Mouse (Mus musculus) T-helper 17 cell (primary cell): ENCODE results near the gene Tmem132d.
"Not testable (repeated sequence)": the region's sequence is repeated elsewhere in the genome, so short reads cannot be mapped to it uniquely, and the experiment has no call there.

ENCODE experiments used
- in situ Hi-C, 2 experiments: fragments of 300-600 bp; cut with MboI, MseI; formaldehyde crosslinking; loops; 1 replicate in 1 of 2; 2 replicates in 1 of 2; pipeline ENCODE4 v1.15.1; 2025; ENCODE audit warnings: high pct_unique_total_duplicates in 2 of 2

Gene Tmem132d

DNA sequence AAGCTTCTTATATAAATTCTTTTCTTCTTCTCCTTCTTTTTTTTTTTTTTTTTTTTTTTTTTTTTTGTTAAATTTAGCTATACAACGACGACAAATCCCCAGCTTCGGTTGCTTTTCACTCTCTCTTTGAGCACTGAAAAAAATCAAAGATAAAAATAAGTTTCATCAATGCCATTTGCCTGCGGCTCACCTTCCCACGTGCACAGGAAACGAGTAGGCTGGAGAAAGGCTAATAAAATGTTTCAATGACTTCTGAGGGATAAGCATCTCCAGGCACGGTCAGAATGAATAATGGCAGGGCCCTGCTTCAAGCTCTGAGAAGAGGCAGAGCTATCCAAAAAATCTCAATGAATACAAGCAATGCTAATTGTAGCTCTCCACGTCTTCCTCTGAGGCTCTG, 330.3 kb downstream of the Tmem132d start:
- in situ Hi-C loops, result no loop called here

DNA sequence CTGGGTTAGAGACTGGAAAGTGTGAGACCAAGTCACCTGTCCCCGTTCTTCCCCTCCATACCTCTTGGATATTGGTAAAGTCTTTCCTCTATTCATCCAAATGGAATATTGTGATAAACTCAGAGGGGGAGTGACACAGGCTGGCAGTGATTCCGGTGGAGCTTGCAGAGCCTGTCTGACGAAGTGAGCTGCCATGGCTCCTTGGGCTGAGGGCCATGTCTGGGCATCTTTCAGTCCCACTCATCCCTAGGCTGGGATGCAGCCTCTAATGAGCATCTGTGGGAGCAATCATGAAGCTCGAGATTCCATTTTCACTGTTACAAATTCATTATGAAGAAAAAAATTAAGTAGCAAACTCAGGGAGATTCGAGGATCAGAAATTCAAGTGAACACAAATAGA, 332.5 kb downstream of the Tmem132d start:
- in situ Hi-C loops, result no loop called here

DNA sequence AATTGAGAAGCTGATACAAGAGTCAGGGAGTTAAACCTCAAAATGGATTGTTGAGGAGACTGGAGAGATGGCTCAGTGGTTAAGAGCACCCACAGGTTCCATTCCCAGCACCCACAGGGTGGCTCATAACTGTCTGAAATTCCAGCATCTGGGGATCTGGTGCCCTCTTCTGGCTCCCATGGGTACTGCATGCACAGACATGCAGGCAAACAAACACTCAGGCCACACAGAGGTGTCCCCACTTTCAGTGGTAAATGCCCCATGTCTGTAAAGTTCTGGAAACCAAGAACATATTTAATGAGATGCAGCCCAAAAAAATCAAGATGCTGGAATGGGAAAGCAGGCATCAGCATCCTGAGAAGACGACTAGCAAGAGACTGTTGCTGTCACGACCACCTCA, 333.4 kb downstream of the Tmem132d start:
- in situ Hi-C loops, result no loop called here

DNA sequence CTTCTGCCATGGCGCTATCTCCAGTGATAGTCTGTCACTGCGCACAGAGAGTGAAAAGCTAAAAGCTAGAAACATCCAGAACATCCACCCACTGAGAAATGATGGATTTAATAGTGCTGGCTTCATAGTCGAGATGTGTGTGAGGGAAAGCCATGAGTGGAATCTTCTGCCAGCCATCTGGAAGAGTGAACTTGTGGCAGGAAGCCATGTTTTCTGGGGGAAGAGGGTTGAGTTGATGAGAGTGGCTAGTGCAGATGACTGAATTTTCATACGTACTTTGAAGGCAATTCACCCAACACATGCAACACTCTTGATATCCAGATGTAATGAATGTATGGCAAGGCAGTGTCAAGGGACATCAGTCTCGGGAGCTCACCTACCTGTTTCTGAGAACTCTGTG, 342.3 kb downstream of the Tmem132d start:
- in situ Hi-C loops, result no loop called here

DNA sequence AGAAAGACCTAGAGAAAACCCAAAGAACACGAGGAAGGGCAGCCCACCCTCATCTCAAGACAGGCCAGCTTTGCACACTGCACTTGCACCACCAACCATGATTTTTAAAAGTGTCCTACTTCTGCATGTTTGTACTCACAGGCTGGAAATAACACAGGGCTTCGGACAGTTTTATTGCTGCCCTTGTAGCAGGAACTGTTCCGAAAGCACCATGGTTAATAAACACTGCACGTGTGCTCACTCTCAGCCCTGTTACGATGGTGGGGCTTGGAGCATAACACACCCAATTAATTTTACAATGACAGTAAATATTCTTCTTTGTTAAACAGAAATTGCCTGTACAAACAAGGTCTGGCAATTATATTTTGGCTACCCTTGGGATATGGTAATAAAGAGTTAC, 357.4 kb downstream of the Tmem132d start:
- in situ Hi-C loops, result no loop called here

DNA sequence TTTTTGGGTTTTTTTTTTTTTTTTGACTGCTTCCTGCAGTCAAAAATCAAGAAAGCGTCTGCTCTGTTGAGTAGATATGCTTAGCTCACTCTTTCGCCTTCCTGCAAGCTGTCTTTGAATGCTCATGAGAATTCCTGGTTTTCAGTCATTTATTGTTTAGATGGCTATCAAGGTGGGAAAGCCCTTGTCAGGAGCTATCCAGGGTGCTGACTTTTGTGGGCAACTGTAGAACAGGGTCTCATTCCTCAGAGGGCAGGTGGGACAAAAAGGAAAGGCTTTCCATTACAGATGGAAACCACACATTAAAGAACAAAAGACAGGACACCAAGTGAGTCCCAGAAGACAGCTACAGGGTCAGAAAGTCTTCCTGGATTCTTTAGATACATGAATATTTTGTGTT, 360.3 kb downstream of the Tmem132d start:
- in situ Hi-C loops, result no loop called here

DNA sequence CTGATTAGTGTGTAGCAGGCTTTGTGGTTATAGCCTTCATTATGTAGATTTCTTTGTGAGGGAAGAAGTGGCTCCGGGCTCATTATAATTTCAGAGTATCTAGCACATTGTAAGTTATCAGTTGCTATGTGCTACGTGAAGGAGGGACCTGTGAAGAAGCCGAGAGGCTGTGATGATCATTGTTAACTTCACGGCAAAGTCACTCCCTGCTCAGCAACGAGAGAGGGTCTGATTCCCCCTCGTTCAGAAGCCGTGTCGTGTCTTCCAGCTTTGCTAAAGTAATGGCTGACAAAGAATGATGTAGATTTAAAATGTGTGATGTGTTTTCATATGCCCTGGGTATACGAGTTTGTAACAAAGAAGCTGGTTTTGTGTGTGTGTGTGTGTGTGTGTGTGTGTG, 391.1 kb downstream of the Tmem132d start:
- in situ Hi-C loops, result no loop called here

DNA sequence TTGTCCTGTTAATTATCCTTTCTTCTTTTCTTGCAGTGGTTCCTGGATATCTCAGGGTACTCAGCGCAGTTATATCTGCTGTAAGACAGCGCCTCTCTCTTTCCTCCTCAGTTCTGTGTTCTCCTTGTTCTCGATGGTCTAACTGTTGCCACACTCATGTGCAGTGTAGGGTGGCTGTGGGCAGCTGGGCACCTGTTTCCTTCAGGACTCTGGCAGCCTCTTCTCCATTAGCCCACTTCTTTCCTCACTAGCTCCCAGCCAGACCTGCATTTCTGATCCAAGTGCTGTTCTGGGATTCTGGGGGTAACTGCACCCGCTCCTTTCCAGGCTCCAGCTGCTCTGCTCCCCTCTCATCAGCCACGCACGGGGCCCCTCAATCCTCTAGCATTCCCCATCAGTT, 392.8 kb downstream of the Tmem132d start:
- in situ Hi-C loops, result no loop called here

DNA sequence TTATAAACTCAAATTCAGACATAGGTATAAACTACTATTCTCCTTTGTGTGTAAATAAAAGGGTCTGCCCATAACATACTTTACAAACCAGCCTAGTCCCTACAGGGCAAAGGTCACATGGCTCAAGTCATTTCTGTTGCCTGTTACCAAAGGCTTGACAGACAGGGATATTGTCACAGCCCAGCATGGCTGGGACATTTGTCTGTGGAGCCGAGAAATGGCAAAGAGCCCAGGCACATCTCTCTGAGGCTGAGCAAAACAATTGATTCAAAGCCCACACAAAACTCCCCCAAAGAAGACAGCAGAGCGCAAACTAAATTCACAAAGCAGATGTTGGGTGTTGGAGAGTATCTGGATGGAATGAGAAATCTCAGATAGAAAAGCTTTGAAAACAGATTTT, 405.8 kb downstream of the Tmem132d start:
- in situ Hi-C loops, result no loop called here

DNA sequence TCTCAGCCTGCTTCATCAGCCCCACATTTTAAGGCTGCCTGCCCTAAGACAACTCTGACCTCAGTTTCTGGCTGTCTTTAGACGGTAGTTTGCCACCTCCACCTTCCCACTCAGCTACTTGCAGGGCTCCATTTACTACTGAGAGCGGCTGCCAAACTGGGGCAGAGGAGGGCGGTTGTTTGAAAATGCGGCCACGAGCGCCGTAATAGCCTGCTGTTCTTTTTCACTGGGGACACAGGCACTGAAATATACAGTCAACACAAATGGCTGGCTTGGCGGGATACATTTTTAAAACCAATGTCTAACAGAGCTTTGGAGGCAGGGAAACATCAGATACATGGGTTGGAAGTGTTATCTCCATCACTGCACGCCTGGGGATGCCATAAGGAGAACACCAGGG, 428.2 kb downstream of the Tmem132d start:
- in situ Hi-C loops, result no loop called here

DNA sequence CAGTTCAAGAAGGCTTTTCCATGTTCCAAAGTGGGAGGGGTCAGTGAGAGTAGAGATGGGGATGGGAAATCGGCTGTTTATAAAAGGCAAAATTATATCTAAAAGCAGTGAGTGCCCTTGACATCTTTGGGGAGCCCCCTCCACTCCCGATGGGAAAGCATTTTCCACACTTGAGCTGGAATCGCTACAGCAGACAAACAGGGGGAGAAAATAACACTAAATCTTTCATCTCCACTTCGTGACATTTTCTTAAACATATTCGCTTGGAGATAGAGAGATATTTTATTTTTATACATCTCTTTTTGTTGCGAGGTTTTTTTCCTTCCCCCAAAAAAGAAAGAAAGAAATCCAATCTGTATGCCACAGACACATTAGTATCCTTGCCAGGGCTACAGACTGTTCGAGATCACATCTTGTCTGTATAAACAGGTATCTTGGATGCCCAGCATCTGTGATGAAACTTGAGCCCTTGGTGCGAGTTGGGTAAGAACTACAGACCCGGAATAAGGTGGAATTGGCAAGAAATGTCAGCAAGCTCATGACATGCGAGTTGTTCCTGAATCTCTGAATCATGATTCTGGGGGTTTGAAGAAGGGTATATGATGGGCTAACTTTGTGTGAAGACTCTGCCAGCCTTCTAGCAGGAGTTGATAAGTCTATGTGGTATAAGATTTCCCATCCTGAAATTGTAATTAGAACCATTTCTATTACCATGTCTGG, 436.2 kb downstream of the Tmem132d start:
- in situ Hi-C loops, result no loop called here

DNA sequence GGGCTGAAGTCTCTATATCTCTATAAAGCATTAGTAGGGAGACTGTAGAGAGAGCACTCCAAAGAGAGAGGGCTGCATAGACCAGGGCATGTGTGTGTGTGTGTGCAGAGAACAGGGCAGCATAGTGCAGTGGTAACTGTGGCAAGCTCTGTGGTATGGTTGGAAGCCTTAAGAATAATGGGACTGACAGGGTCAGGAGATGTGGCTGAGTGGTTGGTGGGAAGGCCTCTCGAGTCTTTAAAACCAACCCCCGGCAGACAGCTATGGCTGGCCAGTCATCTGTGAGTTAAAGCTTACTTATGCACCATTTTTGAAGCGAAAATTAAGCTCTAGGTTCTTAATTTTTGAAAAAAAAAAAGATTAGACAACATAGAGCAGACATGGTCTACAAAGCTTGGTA, 439.4 kb downstream of the Tmem132d start:
- in situ Hi-C loops, result no loop called here

DNA sequence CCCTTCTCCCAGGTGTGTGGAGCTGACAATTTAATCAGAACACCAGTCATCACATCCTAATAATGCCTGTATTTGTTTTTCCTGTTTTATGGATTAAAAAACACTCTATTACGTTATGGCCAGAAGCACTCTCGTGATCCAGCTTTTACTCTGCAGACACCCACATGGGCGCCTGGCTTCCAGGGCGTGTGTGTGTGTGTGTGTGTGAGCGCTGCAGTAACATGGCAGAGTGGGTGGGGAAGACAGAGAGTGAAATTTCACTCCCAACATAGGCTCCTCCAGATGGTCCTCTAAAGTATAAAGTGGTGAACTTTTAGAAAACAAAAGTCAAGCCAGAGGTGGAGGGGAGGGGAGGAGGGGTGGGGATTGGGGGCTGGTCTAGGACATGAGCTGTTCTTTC, 442.1 kb downstream of the Tmem132d start:
- in situ Hi-C loops, result no loop called here

DNA sequence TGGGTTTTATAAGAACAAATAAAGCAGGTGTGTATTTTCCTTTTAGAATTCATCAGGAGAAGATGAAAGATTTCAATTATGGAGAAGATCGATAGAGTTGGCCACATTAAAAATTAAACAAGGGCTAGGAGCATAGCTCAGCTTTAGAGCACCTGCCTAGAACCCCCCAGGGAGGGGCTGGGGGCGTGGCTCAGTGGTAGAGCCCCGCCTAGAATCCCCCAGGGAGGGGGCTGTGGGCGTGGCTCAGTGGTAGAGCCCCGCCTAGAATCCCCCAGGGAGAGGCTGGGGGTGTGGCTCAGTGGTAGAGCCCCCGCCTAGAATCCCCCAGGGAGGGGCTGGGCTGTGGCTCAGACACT, 452.9 kb downstream of the Tmem132d start:
- in situ Hi-C loops, result not testable (repeated sequence)

DNA sequence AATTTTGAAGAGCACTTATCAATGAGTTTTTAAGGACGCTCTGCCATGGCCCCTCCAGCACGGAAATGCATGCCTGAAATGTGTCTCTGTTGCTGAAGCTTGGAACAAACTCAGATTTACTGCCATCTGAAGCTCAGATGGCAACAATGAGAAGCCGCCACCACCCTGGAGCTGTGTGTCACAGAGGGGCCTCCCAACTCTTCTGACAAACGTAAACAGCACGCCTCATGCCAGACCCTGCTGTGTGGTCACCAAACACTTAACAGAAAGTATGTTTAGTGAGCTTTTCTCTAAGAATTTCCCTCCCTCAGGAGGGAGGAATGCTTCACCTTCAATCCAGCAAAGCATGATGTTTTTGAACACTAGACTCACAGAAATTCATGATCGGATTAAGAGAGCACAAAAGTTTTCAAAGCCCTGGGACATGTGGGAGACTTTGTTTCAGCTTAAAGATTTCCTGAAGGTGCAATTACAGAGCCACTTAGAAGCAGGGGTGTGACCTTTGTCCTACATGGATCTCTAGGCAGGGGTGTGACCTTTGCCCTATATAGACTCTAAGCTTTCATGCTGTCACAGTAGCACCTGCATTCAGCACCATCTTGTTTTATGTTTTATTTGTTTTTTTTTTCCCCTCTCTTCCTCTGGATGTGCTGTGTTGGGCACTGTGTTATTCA, 453.4 kb downstream of the Tmem132d start:
- in situ Hi-C loops, result no loop called here

DNA sequence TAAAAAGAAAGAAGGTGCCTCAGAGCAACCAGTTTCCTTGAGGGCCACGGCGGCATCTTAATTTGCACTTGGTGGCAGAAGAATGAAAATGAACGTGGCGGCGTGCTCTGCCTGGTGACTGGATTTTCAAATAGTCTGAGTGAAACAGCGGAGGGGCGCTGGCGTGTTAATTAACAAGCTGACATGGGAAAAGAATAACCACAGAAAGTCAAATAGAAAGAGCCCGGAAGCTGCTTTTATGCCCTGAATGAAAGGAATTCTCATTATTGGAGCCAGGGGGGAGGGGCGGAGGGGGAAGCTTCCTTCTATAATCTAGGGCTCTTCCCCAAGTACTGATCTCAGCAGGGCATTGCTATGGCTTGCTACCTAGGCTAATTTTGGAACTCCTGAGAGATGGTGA, 456.2 kb downstream of the Tmem132d start:
- in situ Hi-C loops, result no loop called here

DNA sequence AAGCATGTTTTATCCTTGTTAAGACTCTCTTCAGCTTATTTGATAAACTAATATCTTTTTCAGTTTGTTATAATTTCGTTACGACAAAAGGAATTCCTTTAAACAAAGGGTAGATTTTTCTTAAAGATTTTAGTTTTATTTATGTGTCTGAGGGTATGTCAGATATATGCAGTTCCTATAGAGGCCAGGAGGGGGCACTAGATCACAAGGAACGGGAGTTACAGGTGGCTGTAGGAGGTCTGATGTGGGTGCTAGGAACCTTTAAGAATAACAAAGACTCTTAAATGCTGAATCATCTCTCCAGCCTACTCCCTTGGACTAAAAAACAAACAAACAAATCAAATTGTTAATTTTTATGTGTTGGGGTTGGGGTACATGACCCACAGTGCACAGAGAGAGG, 467.2 kb downstream of the Tmem132d start:
- in situ Hi-C loops, result no loop called here

DNA sequence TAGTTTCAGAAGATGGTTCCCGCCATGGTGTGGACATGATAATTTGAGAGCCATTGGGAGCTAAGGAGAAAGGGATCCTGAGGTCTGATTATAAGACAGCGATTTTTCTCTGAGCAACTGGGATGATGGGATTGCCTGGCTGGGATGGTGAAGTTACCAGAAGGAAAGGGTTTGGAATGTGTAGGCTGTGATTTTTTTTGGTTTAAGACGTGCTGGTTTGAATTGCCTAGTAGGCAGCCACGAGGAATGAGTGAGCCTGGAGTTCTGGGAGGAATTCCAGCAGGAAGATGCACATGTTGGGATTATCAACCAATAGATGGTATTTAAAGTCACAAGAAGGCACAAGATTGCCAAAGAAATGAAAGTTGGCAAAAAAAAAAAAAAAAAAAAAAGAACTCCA, 470.2 kb downstream of the Tmem132d start:
- in situ Hi-C loops, result no loop called here

DNA sequence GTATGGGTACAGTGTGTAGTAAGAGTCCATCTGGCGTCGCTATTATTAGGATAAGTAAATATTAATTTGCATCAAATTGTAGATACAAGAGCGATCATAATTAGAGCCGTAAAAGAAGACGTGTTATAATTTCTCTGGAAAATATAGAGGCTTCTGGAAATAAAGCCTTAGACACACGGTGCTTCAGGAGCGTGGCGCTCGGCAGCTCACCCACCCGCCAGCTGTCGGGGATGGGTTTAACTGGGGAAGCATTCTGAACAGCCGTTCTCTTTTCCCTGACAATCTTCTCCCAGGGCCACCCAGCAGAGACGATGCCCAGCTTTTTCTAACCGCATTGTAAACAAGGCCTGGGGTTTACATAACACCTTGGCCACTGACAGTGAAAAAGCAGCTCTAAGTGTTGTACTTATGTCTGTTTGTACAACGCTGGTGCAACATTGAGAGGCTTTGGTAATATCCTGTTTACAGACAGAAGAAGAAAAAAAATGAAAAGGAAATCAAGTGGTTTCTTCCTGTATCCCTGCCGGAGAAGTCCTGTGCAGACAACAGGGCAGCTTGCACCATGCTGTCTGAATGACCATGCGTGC, 476.3 kb downstream of the Tmem132d start:
- in situ Hi-C loops, result no loop called here

DNA sequence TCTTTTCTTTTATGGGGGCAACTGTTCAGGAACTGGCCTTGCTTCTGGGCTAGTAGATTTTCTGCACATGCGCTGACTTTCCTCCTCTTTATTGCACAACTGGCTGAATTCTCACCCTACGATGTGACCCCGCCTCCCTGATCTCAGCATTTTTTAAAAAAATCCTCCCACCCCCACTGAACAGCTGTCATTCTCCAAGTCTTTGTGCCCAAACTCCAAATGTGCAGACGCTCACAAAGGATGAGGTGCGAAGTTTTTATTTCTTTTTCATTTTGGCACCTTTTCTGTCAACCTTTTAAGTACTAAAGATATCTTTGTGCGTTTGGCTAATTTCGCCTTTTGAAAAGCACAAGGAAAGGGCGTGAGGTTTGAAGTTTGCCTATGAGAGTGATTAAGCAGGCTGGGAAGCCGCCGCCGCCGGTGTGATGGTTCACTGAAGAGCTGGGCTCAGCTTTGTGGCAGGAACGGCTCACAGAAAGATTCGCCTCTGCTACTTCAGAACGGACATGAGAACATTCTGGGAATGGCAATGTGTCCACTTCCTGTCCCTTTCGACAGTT, 478.6 kb downstream of the Tmem132d start:
- in situ Hi-C loops, result no loop called here

DNA sequence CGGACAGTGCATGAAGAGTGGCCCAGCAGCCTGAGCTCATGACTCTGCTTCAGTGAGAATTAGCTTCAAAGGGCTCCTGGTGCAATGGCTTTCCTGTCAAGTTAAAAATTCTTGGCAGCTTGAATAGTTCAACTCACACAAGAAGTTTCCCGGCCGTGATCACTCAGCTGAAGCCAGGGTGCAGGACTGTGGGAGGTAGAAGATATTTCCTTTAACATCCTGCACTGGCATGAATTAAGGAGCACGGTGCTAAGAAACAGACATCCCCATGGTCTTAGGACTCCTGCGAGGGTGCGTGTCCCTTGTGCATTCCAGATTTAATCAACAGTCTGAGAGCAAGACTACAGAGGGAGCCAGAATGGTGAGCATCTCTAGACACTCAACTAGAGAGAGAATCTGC, 480.1 kb downstream of the Tmem132d start:
- in situ Hi-C loops, result no loop called here

DNA sequence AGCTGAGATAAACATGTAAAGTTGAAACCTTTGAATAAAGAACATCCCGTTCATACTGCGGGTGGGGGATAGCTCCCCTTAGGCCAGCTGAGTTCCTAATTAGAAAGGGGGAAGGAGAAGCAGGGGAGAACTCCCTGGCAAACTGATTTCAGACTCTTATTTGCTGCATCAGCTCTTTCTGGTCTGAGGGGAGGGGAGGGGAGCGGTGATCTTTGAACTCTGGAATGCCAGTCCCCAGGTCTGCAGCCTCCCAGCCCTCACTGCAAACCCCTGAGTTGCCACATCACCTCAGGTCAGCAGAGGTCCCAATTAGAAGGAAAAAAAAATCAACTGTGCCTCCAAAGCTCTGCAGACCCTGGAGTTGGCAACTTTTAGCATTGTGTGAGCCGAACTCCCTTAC, 482.3 kb downstream of the Tmem132d start:
- in situ Hi-C loops, result no loop called here

DNA sequence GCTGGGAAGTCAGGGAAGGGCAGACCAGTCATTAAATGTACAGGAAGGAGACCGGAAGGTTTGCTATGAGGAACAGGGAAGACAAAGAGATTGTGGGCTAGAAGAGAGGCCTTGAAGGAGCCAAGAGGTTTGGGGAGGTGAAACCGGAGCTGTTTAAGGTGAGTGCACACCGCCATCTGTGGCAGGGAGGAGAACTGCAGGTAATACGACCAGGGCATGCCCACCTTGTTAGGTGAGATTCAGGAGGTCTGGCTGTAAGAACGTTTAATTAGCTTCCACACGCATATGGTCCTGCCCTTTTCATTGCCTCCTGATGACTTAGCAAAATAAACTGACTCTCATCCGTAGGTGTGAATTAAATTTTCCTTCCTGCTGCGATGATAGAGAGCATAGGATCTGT, 485.6 kb downstream of the Tmem132d start:
- in situ Hi-C loops, result no loop called here
